In genomic region chr6:85926709-85927108, GRCm38 (mm10) we compare ENCODE assay signal across 28 mouse cellular contexts. TPM values are rescaled to one million over a fixed set of nuclear protein-coding genes. Genes with fewer than 3 reads are reported as not detected.
DNase-seq lines count a peak whose midpoint lies in the region; ATAC-seq and TF ChIP-seq lines count a peak whose summit lies in the region.
"Had no signal": no experiment of that assay in that cellular context is flagged by ENCODE, and none has a peak within 500 bp of the region (broad histone marks: within the 10 kb centered on the region; RNA-seq: fewer than 3 reads in every experiment).

No protein-coding gene starts in this region.

- H3K9ac ChIP-seq in liver, adult 2 months (ENCODE audit: low read depth, low read length) = no peak overlapping the region
- no peak overlapping the region for H3K9ac ChIP-seq in liver, embryonic 11.5 days (ENCODE audit: low read depth, low read length)
- no peak overlapping the region for H3K9ac ChIP-seq in liver, postnatal 0 days (replicated peaks)
- H3K9ac ChIP-seq: embryonic facial prominence, embryonic 12.5 days; hindbrain, embryonic 13.5 days; limb, embryonic 13.5 days; neural tube, embryonic 15.5 days had no signal

- DNase-seq in kidney, adult 2 months = no peak
- DNase-seq in kidney, postnatal 4 days = no peak
- peak; percentile 84 for DNase-seq in liver, adult 2 months (ENCODE audit: extremely low read depth, low read depth, low spot score)
- DNase-seq in liver, embryonic 11.5 days (ENCODE audit: low spot score) = no peak
- peak; percentile 53 for DNase-seq in liver, postnatal 0 days
- DNase-seq in cerebellum, postnatal 36 days = no peak
- DNase-seq: B cell, adult 2 months; cerebellum, adult 9-10 months; embryo, embryonic 11 days; gastrocnemius, postnatal 14 days; heart, postnatal 36 days; lung, adult 18-20 months; lung, postnatal 4 days; midbrain, embryonic 14.5 days; right cerebral cortex, postnatal 25 days; spleen, adult 18-20 months; thymus, postnatal 14 days had no signal

- peaks cover 20% of the 10 kb centered on the region for H3K36me3 ChIP-seq in kidney, adult 2 months (ENCODE audit: control insufficient read depth, insufficient read depth, low read length)
- peaks cover 73% of the 10 kb centered on the region for H3K36me3 ChIP-seq in liver, adult 2 months (ENCODE audit: control insufficient read depth, insufficient read depth, low read length)
- H3K36me3 ChIP-seq in liver, embryonic 11.5 days (ENCODE audit: control insufficient read depth, insufficient read depth, low read length) = peaks cover 29% of the 10 kb centered on the region
- H3K36me3 ChIP-seq in liver, postnatal 0 days (replicated peaks; ENCODE audit: insufficient read depth, low read length) = peaks cover 47% of the 10 kb centered on the region
- peaks cover 67% of the 10 kb centered on the region for H3K36me3 ChIP-seq in small intestine, adult 2 months (ENCODE audit: control insufficient read depth, insufficient read depth, low read length)

- no peak for ATAC-seq in liver, embryonic 11.5 days (replicated peaks; ENCODE audit: low FRiP score)
- peak; percentile 47 for ATAC-seq in liver, postnatal 0 days
- ATAC-seq: forebrain, embryonic 14.5 days; intestine, embryonic 16.5 days; lung, postnatal 0 days had no signal

- no peak for TF ChIP-seq POLR2A in kidney, adult 2 months (IDR thresholded peaks at IDR 0.05; ENCODE audit: low read depth, low read length)
- TF ChIP-seq POLR2A in liver, adult 2 months (IDR thresholded peaks at IDR 0.05; ENCODE audit: extremely low read depth, insufficient read depth, low read length) = no peak
- TF ChIP-seq POLR2A in small intestine, adult 2 months (IDR thresholded peaks at IDR 0.05; ENCODE audit: low read depth, low read length) = no peak

- H3K4me2 ChIP-seq in liver, embryonic 11.5 days = no peak overlapping the region
- no peak overlapping the region for H3K4me2 ChIP-seq in liver, postnatal 0 days (ENCODE audit: low read depth, low read length)
- H3K4me2 ChIP-seq: embryonic facial prominence, embryonic 12.5 days; heart, embryonic 11.5 days; hindbrain, embryonic 13.5 days; limb, embryonic 13.5 days; neural tube, embryonic 15.5 days had no signal

- H3K9me3 ChIP-seq in liver, embryonic 11.5 days (ENCODE audit: control insufficient read depth, low read length) = no peaks in the 10 kb centered on the region
- no peaks in the 10 kb centered on the region for H3K9me3 ChIP-seq in liver, postnatal 0 days (ENCODE audit: low read length)
- H3K9me3 ChIP-seq: embryonic facial prominence, embryonic 12.5 days; hindbrain, embryonic 13.5 days; limb, embryonic 13.5 days; neural tube, embryonic 15.5 days had no signal

- H3K4me3 ChIP-seq in kidney, adult 2 months (ENCODE audit: insufficient read depth, low read depth, low read length) = no peak overlapping the region
- no peak overlapping the region for H3K4me3 ChIP-seq in liver, adult 2 months (ENCODE audit: insufficient read depth, low read depth, low read length)
- H3K4me3 ChIP-seq in liver, embryonic 11.5 days (ENCODE audit: low read depth, low read length) = no peak overlapping the region
- H3K4me3 ChIP-seq in liver, postnatal 0 days (ENCODE audit: low read depth, low read length) = no peak overlapping the region
- no peak overlapping the region for H3K4me3 ChIP-seq in small intestine, adult 2 months (ENCODE audit: low read depth, low read length)
- H3K4me3 ChIP-seq: embryonic facial prominence, embryonic 12.5 days; hindbrain, embryonic 13.5 days; limb, embryonic 13.5 days; neural tube, embryonic 15.5 days had no signal

- no peak for TF ChIP-seq CTCF in kidney, adult 2 months (conservative IDR thresholded peaks at IDR 0.05; ENCODE audit: insufficient read depth, insufficient read length, low read depth, low read length)
- no peak for TF ChIP-seq CTCF in liver, adult 2 months (IDR thresholded peaks at IDR 0.05; ENCODE audit: low read depth, low read length)
- no peak for TF ChIP-seq CTCF in liver, postnatal 0 days (IDR thresholded peaks at IDR 0.05; ENCODE audit: low read depth)
- no peak for TF ChIP-seq CTCF in small intestine, adult 2 months (IDR thresholded peaks at IDR 0.05; ENCODE audit: extremely low read depth, insufficient read length, insufficient replicate concordance, low read depth, low read length)

- H3K4me1 ChIP-seq in kidney, adult 2 months (ENCODE audit: control insufficient read depth, insufficient read depth, low read length) = peaks cover 28% of the 10 kb centered on the region
- H3K4me1 ChIP-seq in liver, adult 2 months (ENCODE audit: control insufficient read depth, insufficient read depth, low read length) = peaks cover 45% of the 10 kb centered on the region
- no peaks in the 10 kb centered on the region for H3K4me1 ChIP-seq in liver, embryonic 11.5 days (replicated peaks; ENCODE audit: control insufficient read depth, insufficient read depth, low read length)
- 0 out of 2 replicates have a peak, but pooled peaks cover 4% of the 10 kb centered on the region for H3K4me1 ChIP-seq in liver, postnatal 0 days (ENCODE audit: insufficient read depth)
- H3K4me1 ChIP-seq in small intestine, adult 2 months (ENCODE audit: control insufficient read depth, insufficient read depth, insufficient read length, low read length) = peaks cover 24% of the 10 kb centered on the region; the same call in 1 of the 2 replicates
- H3K4me1 ChIP-seq: embryonic facial prominence, embryonic 12.5 days; hindbrain, embryonic 13.5 days; limb, embryonic 13.5 days; neural tube, embryonic 15.5 days had no signal

- peaks cover 2% of the 10 kb centered on the region; the same call in 1 of the 2 replicates for H3K79me2 ChIP-seq in liver, adult 2 months (ENCODE audit: control insufficient read depth, insufficient read depth, low read length)

- no peak for TF ChIP-seq EP300 in liver, postnatal 0 days (IDR thresholded peaks at IDR 0.05; ENCODE audit: low read depth)

- 69% methylated on average over 1 of the region's 1 CpGs for WGBS in kidney, adult 2 months
- 24% methylated on average over 1 of the region's 1 CpGs for WGBS in liver, adult 2 months
- 85% methylated on average over 1 of the region's 1 CpGs for WGBS in liver, embryonic 11.5 days
- WGBS in liver, postnatal 0 days (ENCODE audit: insufficient replicate concordance) = 54% methylated on average over 1 of the region's 1 CpGs
- 50% methylated on average over 1 of the region's 1 CpGs for WGBS in small intestine, adult 2 months

- H3K27me3 ChIP-seq in kidney, adult 2 months (replicated peaks; ENCODE audit: control insufficient read depth, insufficient read depth, low read length) = no peaks in the 10 kb centered on the region
- no peaks in the 10 kb centered on the region for H3K27me3 ChIP-seq in liver, adult 2 months (ENCODE audit: control insufficient read depth, insufficient read depth, low read length)
- no peaks in the 10 kb centered on the region for H3K27me3 ChIP-seq in liver, embryonic 11.5 days (replicated peaks; ENCODE audit: control insufficient read depth, insufficient read depth, low read length)
- no peaks in the 10 kb centered on the region for H3K27me3 ChIP-seq in liver, postnatal 0 days (ENCODE audit: insufficient read depth, low read length)
- H3K27me3 ChIP-seq in small intestine, adult 2 months (ENCODE audit: control insufficient read depth, insufficient read depth, low read length) = no peaks in the 10 kb centered on the region
- H3K27me3 ChIP-seq: embryonic facial prominence, embryonic 12.5 days; hindbrain, embryonic 13.5 days; limb, embryonic 13.5 days; neural tube, embryonic 15.5 days had no signal

- H3K27ac ChIP-seq in kidney, adult 2 months (ENCODE audit: insufficient read depth, low read depth, low read length) = peak overlapping the region; percentile 98
- H3K27ac ChIP-seq in liver, adult 2 months (replicated peaks; ENCODE audit: insufficient read depth, low read depth, low read length) = peak overlapping the region; percentile 86
- H3K27ac ChIP-seq in liver, embryonic 11.5 days (ENCODE audit: low read depth, low read length) = no peak overlapping the region
- H3K27ac ChIP-seq in liver, postnatal 0 days (ENCODE audit: low read depth) = peak overlapping the region; percentile 58
- H3K27ac ChIP-seq in small intestine, adult 2 months (ENCODE audit: insufficient read depth, low read depth, low read length) = peak overlapping the region; percentile 54; the same call in 1 of the 2 replicates
- H3K27ac ChIP-seq: embryonic facial prominence, embryonic 12.5 days; hindbrain, embryonic 13.5 days; limb, embryonic 13.5 days; neural tube, embryonic 15.5 days had no signal

RNA-seq across cellular contexts. Expression of gene Nat8f1, which starts 11.2 kb away (rescaled TPM):
- 858 and 975 TPM in 2 replicates for polyA plus RNA-seq in kidney, adult 2 months (2012; rRNA removed)
- total RNA-seq in liver, adult 2 months (2014; rRNA removed) = 328 and 390 TPM in 2 replicates
- polyA plus RNA-seq in liver, adult 2 months (2012; rRNA removed) = 627 and 681 TPM in 2 replicates
- polyA plus RNA-seq in liver, embryonic 11.5 days (2014; fragmentation: Nextera tagmentation; extraction: Ambion mirVana) = 5.2 and 6.8 TPM in 2 replicates
- 37.4 and 38.1 TPM in 2 replicates for polyA plus RNA-seq in liver, postnatal 0 days (2015; fragmentation: Nextera tagmentation; extraction: Ambion mirVana)
- 16.0 and 21.4 TPM in 2 replicates for polyA plus RNA-seq in small intestine, adult 2 months (2012; rRNA removed)

RNA-seq across cellular contexts. Expression of gene Tprkb, which starts 15.0 kb away (rescaled TPM):
- 140 and 151 TPM in 2 replicates for polyA plus RNA-seq in kidney, adult 2 months (2012; rRNA removed)
- total RNA-seq in liver, adult 2 months (2014; rRNA removed) = 159 and 170 TPM in 2 replicates
- 93.1 and 100 TPM in 2 replicates for polyA plus RNA-seq in liver, adult 2 months (2012; rRNA removed)
- polyA plus RNA-seq in liver, embryonic 11.5 days (2014; fragmentation: Nextera tagmentation; extraction: Ambion mirVana) = 37.1 and 38.4 TPM in 2 replicates
- 25.0 and 26.7 TPM in 2 replicates for polyA plus RNA-seq in liver, postnatal 0 days (2015; fragmentation: Nextera tagmentation; extraction: Ambion mirVana)
- polyA plus RNA-seq in small intestine, adult 2 months (2012; rRNA removed) = 6.8 and 16.0 TPM in 2 replicates

RNA-seq across cellular contexts. Expression of gene Nat8f4, which starts 22.0 kb away (rescaled TPM):
- polyA plus RNA-seq in kidney, adult 2 months (2012; rRNA removed) = 5.2 and 5.7 TPM in 2 replicates
- 4.4 and 4.5 TPM in 2 replicates for total RNA-seq in liver, adult 2 months (2014; rRNA removed)
- 2.9 and 3.5 TPM in 2 replicates for polyA plus RNA-seq in liver, adult 2 months (2012; rRNA removed)
- 1.9 TPM in 2 replicates for polyA plus RNA-seq in liver, embryonic 11.5 days (2014; fragmentation: Nextera tagmentation; extraction: Ambion mirVana)
- 2.0 and 2.5 TPM in 2 replicates for polyA plus RNA-seq in liver, postnatal 0 days (2015; fragmentation: Nextera tagmentation; extraction: Ambion mirVana)
- 15.6 and 32.6 TPM in 2 replicates for polyA plus RNA-seq in small intestine, adult 2 months (2012; rRNA removed)

RNA-seq across cellular contexts. Expression of gene Dusp11, which starts 34.8 kb away (rescaled TPM):
- 35.0 and 36.6 TPM in 2 replicates for polyA plus RNA-seq in kidney, adult 2 months (2012; rRNA removed)
- 26.1 and 37.7 TPM in 2 replicates for total RNA-seq in liver, adult 2 months (2014; rRNA removed)
- 19.6 and 28.9 TPM in 2 replicates for polyA plus RNA-seq in liver, adult 2 months (2012; rRNA removed)
- 58.7 and 59.9 TPM in 2 replicates for polyA plus RNA-seq in liver, embryonic 11.5 days (2014; fragmentation: Nextera tagmentation; extraction: Ambion mirVana)
- polyA plus RNA-seq in liver, postnatal 0 days (2015; fragmentation: Nextera tagmentation; extraction: Ambion mirVana) = 20.8 and 23.9 TPM in 2 replicates
- 8.2 and 18.7 TPM in 2 replicates for polyA plus RNA-seq in small intestine, adult 2 months (2012; rRNA removed)

RNA-seq across cellular contexts. Expression of gene Nat8f2, which starts 57.8 kb away (rescaled TPM):
- 4.8 and 5.7 TPM in 2 replicates for polyA plus RNA-seq in kidney, adult 2 months (2012; rRNA removed)
- total RNA-seq in liver, adult 2 months (2014; rRNA removed) = 524 and 612 TPM in 2 replicates
- polyA plus RNA-seq in liver, adult 2 months (2012; rRNA removed) = 256 and 307 TPM in 2 replicates
- polyA plus RNA-seq in liver, embryonic 11.5 days (2014; fragmentation: Nextera tagmentation; extraction: Ambion mirVana) = not detected in 2 replicates
- 1.3 and 1.7 TPM in 2 replicates for polyA plus RNA-seq in liver, postnatal 0 days (2015; fragmentation: Nextera tagmentation; extraction: Ambion mirVana)
- 0.23 and 0.66 TPM in 2 replicates for polyA plus RNA-seq in small intestine, adult 2 months (2012; rRNA removed)
- total RNA-seq: granulocyte monocyte progenitor cell, adult 5-6 weeks; heart, postnatal 36 days had no signal
- polyA plus RNA-seq: embryonic facial prominence, embryonic 12.5 days; forebrain, embryonic 14.5 days; heart, embryonic 11.5 days; heart, embryonic 16.5 days; hindbrain, embryonic 13.5 days; intestine, embryonic 16.5 days; limb, embryonic 13.5 days; lung, postnatal 0 days; midbrain, embryonic 14.5 days; neural tube, embryonic 15.5 days had no signal

Comparison
In these comparisons a context has a peak if more than half of its experiments do, and no peak if none do; other contexts are left out.
1. DNase-seq: peak in liver, adult 2 months (single experiment) and liver, postnatal 0 days (single experiment); none in kidney, adult 2 months (single experiment), kidney, postnatal 4 days (0 of 2), liver, embryonic 11.5 days (single experiment) and cerebellum, postnatal 36 days (0 of 2).
2. RNA of gene Nat8f1, which starts 11.2 kb away (polyA plus RNA-seq): 858 to 975 TPM in kidney, adult 2 months and 627 to 681 TPM in liver, adult 2 months; 37.4 to 38.1 TPM in liver, postnatal 0 days, 16.0 to 21.4 TPM in small intestine, adult 2 months and 5.2 to 6.8 TPM in liver, embryonic 11.5 days; every median in the first group is over 10 times any median in the second.